Mouse (Mus musculus) G1E (cell line): ENCODE measurements around the gene Ndufs4. TPM values are rescaled to one million over a fixed set of nuclear protein-coding genes. Genes with fewer than 3 reads are reported as not detected.

Experiments used
- ATAC-seq: 2 replicates; pipeline ENCODE4 v1.8.0; 2016; ENCODE audit warnings: mild to moderate bottlenecking; ENCODE audit not compliant: insufficient number of reproducible peaks, poor library complexity, low FRiP score, severe bottlenecking; ENCODE audit errors: extremely low read depth
- DNase-seq: peaks from one replicate; pipeline ENCODE4 v3.0.0; 2012; ENCODE audit warnings: low spot score
- H3K27me3 ChIP-seq: 2 replicates; pipeline ENCODE4 v1.6.1; 2012; ENCODE audit warnings: mild to moderate bottlenecking, low read length, inconsistent platforms; ENCODE audit not compliant: insufficient read depth
- H3K36me3 ChIP-seq: replicated peaks from 2 replicates; pipeline ENCODE3; 2012; ENCODE audit warnings: mild to moderate bottlenecking, inconsistent platforms
- H3K4me1 ChIP-seq: 2 replicates; pipeline ENCODE4 v1.6.1; 2012; ENCODE audit warnings: low read depth, low read length, inconsistent platforms, mixed read lengths; ENCODE audit not compliant: insufficient read depth
- H3K4me3 ChIP-seq: 2 replicates; pipeline ENCODE4 v1.5.1; 2012; ENCODE audit warnings: low read depth, mild to moderate bottlenecking, inconsistent platforms, low read length, moderate library complexity, mixed read lengths
- H3K9me3 ChIP-seq: replicated peaks from 2 replicates; pipeline ENCODE4 v1.6.1; 2012; ENCODE audit warnings: inconsistent platforms
- CTCF ChIP-seq: IDR thresholded peaks from 2 replicates; pipeline ENCODE4 v1.5.1; 2012; ENCODE audit warnings: low read depth, low read length, inconsistent platforms, mixed read lengths
- GATA1 ChIP-seq: IDR thresholded peaks from 2 replicates; pipeline ENCODE4 v1.6.1; 2012; ENCODE audit warnings: borderline replicate concordance, low read length, inconsistent platforms, mixed read lengths
- GATA2 ChIP-seq: IDR thresholded peaks from 2 replicates; pipeline ENCODE4 v1.6.1; 2012; ENCODE audit warnings: low read depth, low read length, inconsistent platforms, borderline replicate concordance
- POLR2AphosphoS5 ChIP-seq: IDR thresholded peaks from 2 replicates; pipeline ENCODE4 v1.6.1; 2012; ENCODE audit warnings: low read depth, low read length, inconsistent platforms; ENCODE audit not compliant: insufficient replicate concordance
- TAL1 ChIP-seq: conservative IDR thresholded peaks from 2 replicates; pipeline ENCODE4 v1.6.1; 2012; ENCODE audit warnings: low read depth, low read length, inconsistent platforms, mixed read lengths
- polyA plus RNA-seq: library from polyadenylated mRNA; stranded (reverse); fragments of >175 nt; gene quantifications from 2 replicates; pipeline ENCODE4 v1.2.3, GENCODE M21; 2012
- total RNA-seq, 2 experiments: library from RNA; stranded (forward) in 1 of 2; stranded (reverse) in 1 of 2; fragments of 200-1000 nt in 1 of 2; fragments of >200 nt in 1 of 2; fragmentation: Nextera tagmentation in 1 of 2; gene quantifications; 2 replicates each; pipeline ENCODE4 v1.2.3; 2014 to 2017

Ndufs4 gene
- total RNA-seq (2014; fragmentation: Nextera tagmentation) (40.4 and 48.8 TPM in 2 replicates), total RNA-seq (2017) (99.9 and 152 TPM in 2 replicates), polyA plus RNA-seq (5.3 and 6.9 TPM in 2 replicates)

DNA sequence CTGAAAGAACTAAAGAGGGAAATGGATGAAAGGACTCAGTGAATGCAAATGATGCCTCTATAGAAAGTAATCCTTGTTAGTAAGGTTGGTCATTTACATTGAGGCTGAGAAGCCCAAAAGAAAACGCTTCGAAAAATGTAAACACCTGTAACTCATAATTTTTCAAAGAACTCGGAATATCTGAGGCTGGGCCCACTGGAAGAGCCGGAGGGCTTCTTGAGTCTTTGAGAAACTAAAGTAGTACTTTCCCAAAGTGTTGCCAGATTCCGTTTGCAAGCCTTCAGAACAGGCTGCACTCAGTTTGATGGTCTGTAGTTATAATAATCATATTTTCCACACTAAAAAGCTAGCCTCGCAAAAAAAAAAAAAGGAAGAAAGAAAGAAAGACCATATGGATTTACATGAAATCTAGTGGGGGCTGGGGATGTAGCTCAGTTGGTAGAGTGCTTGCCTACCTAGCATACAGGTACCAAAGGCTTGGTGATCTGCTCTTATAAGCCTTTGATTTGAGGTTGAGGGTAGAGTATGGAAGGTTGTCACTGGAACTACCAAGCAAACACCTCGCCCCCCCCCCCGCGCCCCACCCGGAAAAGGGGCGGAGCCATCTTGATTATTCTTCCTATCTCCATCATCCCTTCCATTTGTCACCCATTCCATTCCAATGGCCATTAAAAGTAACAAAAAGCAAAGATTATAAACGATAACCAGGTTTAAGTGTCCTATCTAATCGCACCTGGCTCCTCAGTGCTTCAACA lies at the start of gene Ndufs4:
Gene Ndufs4, minus strand, starts transcription at position 48 of the 755 bp plus-strand sequence.
- peaks cover 7% of the 10 kb centered on the region for H3K36me3 ChIP-seq
- no peak for TF ChIP-seq GATA1
- no peak for TF ChIP-seq CTCF
- TF ChIP-seq GATA2, result no peak
- TF ChIP-seq TAL1, result no peak
- peak within 1 kb of the TSS; percentile 96 for H3K4me3 ChIP-seq
- H3K9me3 ChIP-seq, result no peaks in the 10 kb centered on the region
- DNase-seq (no peak), ATAC-seq (no peak)
- peaks cover 13% of the 10 kb centered on the region; the same call in 1 of the 2 replicates for H3K4me1 ChIP-seq
- H3K27me3 ChIP-seq, result peaks cover 4% of the 10 kb centered on the region; the same call in 1 of the 2 replicates

DNA sequence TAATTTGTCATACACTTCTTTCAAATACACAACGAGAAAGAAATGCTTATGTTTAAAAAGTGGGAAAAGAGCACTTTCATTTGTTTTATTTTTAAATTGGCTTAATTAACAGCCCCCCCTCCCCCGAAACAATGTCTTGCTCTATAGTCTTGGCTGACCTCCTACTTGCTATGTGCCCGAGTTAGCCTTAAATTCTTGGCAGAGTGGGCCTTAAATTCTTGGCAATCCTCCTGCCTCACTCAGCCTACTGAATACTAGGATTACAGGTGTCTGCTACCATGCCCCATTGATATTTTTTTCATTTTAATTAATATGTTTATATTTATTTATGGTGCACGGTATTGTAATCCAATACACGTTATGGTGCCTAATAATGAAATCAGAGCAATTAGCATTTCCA lies 44.4 kb upstream of the Ndufs4 start:
- no peaks in the 10 kb centered on the region for H3K4me1 ChIP-seq
- no peaks in the 10 kb centered on the region for H3K9me3 ChIP-seq
- H3K27me3 ChIP-seq, result peaks cover 26% of the 10 kb centered on the region
- ATAC-seq (no peak), DNase-seq (no peak)
- TF ChIP-seq CTCF (no peak), POLR2AphosphoS5 (no peak), GATA2 (no peak), TAL1 (no peak), GATA1 (no peak)
- no peak overlapping the region for H3K4me3 ChIP-seq
- no peaks in the 10 kb centered on the region for H3K36me3 ChIP-seq

DNA sequence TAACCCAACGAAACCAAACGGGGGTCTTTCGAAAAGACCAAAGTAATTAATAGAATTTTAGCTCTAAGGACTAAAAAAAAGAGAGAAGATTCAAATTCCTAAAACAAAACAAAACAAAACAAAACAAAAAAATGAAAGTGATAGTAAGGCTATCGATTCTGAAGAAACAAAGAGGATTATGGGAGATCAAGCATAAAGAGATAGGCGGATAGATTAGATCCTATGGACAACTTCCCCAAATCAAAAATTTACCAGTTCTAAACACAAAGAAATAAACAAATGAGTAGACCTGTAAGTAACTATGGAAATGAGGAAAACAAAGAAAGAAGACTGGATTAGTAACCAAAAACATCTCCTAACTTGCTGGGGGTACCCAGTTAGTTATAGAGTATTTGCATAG lies 37.2 kb upstream of the Ndufs4 start:
- peaks cover 5% of the 10 kb centered on the region for H3K27me3 ChIP-seq
- DNase-seq, result peak; percentile 6
- no peaks in the 10 kb centered on the region for H3K36me3 ChIP-seq
- ATAC-seq, result no peak
- H3K4me3 ChIP-seq, result peak overlapping the region; percentile 59; the same call in 1 of the 2 replicates
- peaks cover 11% of the 10 kb centered on the region for H3K4me1 ChIP-seq
- TF ChIP-seq POLR2AphosphoS5, result no peak
- no peak for TF ChIP-seq TAL1
- no peak for TF ChIP-seq GATA1
- no peak for TF ChIP-seq CTCF
- TF ChIP-seq GATA2, result no peak
- H3K9me3 ChIP-seq, result no peaks in the 10 kb centered on the region

DNA sequence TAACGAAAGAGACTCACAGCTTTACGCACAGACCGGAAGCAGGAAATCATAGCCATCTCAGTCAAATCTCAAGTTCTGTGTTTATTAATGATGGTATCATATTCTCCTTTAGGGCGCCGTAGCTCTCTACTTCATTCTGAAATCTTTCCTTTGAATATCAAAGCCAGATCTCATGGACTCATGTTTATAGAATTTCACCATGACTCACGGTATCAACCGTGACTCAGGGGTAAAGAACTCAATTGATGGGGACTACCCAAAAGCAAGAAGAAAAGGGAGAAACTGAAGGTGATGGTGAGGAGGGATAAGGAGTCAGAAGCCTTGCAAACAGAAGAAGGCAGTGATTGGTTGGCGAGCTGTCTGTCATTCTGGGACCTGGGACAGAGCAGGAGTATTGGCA lies 32.2 kb upstream of the Ndufs4 start:
- no peak for TF ChIP-seq GATA1
- no peak for TF ChIP-seq TAL1
- no peak for TF ChIP-seq CTCF
- TF ChIP-seq GATA2, result no peak
- no peak for TF ChIP-seq POLR2AphosphoS5
- Histone ChIP-seq H3K9me3 (no peaks in the 10 kb centered on the region), H3K27me3 (peaks cover 18% of the 10 kb centered on the region), H3K4me1 (peaks cover 4% of the 10 kb centered on the region; the same call in 1 of the 2 replicates), H3K4me3 (no peak overlapping the region), H3K36me3 (no peaks in the 10 kb centered on the region)
- ATAC-seq (no peak), DNase-seq (no peak)

DNA sequence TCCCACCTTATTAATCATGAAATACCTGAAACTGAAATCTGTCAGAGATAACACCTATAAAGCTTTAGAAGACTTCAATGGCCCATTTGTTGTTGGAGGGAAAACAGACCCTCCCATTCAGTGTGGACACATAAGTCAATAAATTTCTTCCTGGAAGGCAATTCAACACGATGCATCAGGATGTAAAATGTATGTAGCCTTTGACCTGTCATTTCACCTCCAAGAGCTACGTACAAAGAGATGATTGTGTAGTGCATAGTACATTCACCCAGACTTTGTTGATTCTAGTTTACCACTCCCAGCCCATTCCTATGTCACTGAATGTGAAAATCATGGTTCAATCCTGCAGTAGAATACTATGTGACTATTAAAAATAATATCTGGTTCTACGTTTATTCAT lies 31.3 kb upstream of the Ndufs4 start:
- ATAC-seq, result no peak
- Histone ChIP-seq H3K4me1 (no peaks in the 10 kb centered on the region), H3K9me3 (no peaks in the 10 kb centered on the region), H3K4me3 (no peak overlapping the region), H3K27me3 (peaks cover 20% of the 10 kb centered on the region), H3K36me3 (no peaks in the 10 kb centered on the region)
- no peak for TF ChIP-seq TAL1
- TF ChIP-seq GATA1, result no peak
- TF ChIP-seq GATA2, result no peak
- no peak for TF ChIP-seq POLR2AphosphoS5
- TF ChIP-seq CTCF, result no peak
- no peak for DNase-seq

DNA sequence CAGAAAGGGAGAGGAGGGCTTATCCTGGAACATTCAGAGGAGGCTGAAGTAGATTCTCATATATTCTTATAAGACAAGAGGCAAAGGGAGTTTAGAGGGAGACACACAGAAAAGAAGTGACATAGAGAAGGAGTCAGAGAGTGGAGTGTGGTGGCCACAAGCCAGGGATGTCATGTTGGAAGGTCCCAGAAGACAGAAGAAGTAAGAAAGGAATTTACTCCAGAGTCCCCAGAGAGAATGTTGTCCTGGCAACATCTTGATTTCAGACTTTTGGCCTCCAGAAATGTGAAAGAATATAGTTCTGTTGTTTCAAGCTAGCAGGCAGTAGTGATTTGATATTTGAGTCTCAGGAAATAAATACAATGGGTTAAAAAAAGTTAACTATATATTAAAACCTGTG lies 24.3 kb upstream of the Ndufs4 start:
- Histone ChIP-seq H3K36me3 (no peaks in the 10 kb centered on the region), H3K9me3 (no peaks in the 10 kb centered on the region), H3K4me1 (peaks cover 2% of the 10 kb centered on the region; the same call in 1 of the 2 replicates), H3K4me3 (no peak overlapping the region), H3K27me3 (peaks cover 16% of the 10 kb centered on the region)
- TF ChIP-seq TAL1 (no peak), GATA1 (no peak), CTCF (no peak), POLR2AphosphoS5 (no peak), GATA2 (no peak)
- ATAC-seq (no peak), DNase-seq (no peak)
